Mouse (Mus musculus) CH12.LX (cell line): Measurements from ENCODE around the gene Fuk. TPM values are rescaled to one million over a fixed set of nuclear protein-coding genes. Genes with fewer than 3 reads are reported as not detected.

Source experiments
- DNase-seq: peaks from one replicate; pipeline ENCODE4 v3.0.0-alpha.2; 2013; ENCODE audit errors: extremely low read depth
- H3K27ac ChIP-seq: 2 replicates; pipeline ENCODE4 v1.5.1; 2012; ENCODE audit warnings: low read depth, mild to moderate bottlenecking, control low read depth, moderate library complexity; ENCODE audit not compliant: insufficient read depth
- H3K27me3 ChIP-seq: replicated peaks from 2 replicates; pipeline ENCODE3; 2012; ENCODE audit warnings: inconsistent platforms
- H3K36me3 ChIP-seq, 2 experiments: replicated peaks in 1 of 2; 2 replicates each; pipeline versions ENCODE3 to v1.6.1; 2012; ENCODE audit warnings: inconsistent platforms in 1 of 2, low read length in 1 of 2, mild to moderate bottlenecking in 1 of 2, mixed read lengths in 1 of 2, moderate library complexity in 1 of 2; ENCODE audit not compliant: control insufficient read depth in 1 of 2, insufficient read depth in 1 of 2
- H3K4me1 ChIP-seq, 2 experiments: 2 replicates each; pipeline ENCODE4 v1.6.1; 2012; ENCODE audit warnings: inconsistent platforms in 1 of 2, moderate library complexity in 1 of 2; ENCODE audit not compliant: insufficient read depth in 2 of 2, control insufficient read depth in 1 of 2
- H3K4me2 ChIP-seq: 2 replicates; pipeline ENCODE4 v1.6.1; 2012; ENCODE audit warnings: low read depth, mild to moderate bottlenecking, control low read depth; ENCODE audit not compliant: poor library complexity, insufficient read depth, severe bottlenecking
- H3K4me3 ChIP-seq, 3 experiments: fragments of 150-350 bp in 1 of 3; sonication (generic) in 1 of 3; replicated peaks in 1 of 3; 2 replicates each; pipeline versions ENCODE3 to v1.5.1; 2011 to 2012; ENCODE audit warnings: low read depth in 2 of 3, low read length in 2 of 3, mild to moderate bottlenecking in 2 of 3, moderate library complexity in 2 of 3, control low read depth in 1 of 3, improper control_type of control experiment in 1 of 3, inconsistent platforms in 1 of 3, mixed read lengths in 1 of 3; ENCODE audit not compliant: poor library complexity in 1 of 3
- H3K79me2 ChIP-seq: replicated peaks from 2 replicates; pipeline ENCODE4 v1.6.1; 2012; ENCODE audit warnings: mild to moderate bottlenecking, moderate library complexity; ENCODE audit not compliant: control insufficient read depth, poor library complexity, insufficient read depth, severe bottlenecking; ENCODE audit errors: extremely low read depth
- H3K9ac ChIP-seq: 2 replicates; pipeline ENCODE4 v1.6.1; 2012; ENCODE audit warnings: low read depth, mild to moderate bottlenecking, control low read depth, moderate library complexity; ENCODE audit not compliant: insufficient read depth
- H3K9me3 ChIP-seq: replicated peaks from 2 replicates; pipeline ENCODE3; 2012; ENCODE audit warnings: low read length, inconsistent platforms, mixed read lengths
- BHLHE40 ChIP-seq: IDR thresholded peaks from 2 replicates; pipeline ENCODE4 v1.6.1; 2011; ENCODE audit warnings: mild to moderate bottlenecking, low read depth, low read length, improper control_type of control experiment
- CHD1 ChIP-seq: IDR thresholded peaks from 2 replicates; pipeline ENCODE4 v1.6.1; 2012; ENCODE audit warnings: low read depth, low read length, improper control_type of control experiment, inconsistent platforms
- CHD2 ChIP-seq: IDR thresholded peaks from 2 replicates; pipeline ENCODE4 v1.6.1; 2011; ENCODE audit warnings: low read length, improper control_type of control experiment
- E2F4 ChIP-seq: IDR thresholded peaks from 2 replicates; pipeline ENCODE4 v1.6.1; 2011; ENCODE audit warnings: low read depth, low read length, improper control_type of control experiment; ENCODE audit not compliant: insufficient replicate concordance
- ELF1 ChIP-seq: IDR thresholded peaks from 2 replicates; pipeline ENCODE4 v1.6.1; 2014; ENCODE audit warnings: low read depth, mild to moderate bottlenecking, inconsistent platforms, low read length, improper control_type of control experiment
- ETS1 ChIP-seq: conservative IDR thresholded peaks from 2 replicates; pipeline ENCODE4 v1.6.1; 2012; ENCODE audit warnings: low read depth, mild to moderate bottlenecking, inconsistent platforms, low read length, improper control_type of control experiment, moderate library complexity
- IRF4 ChIP-seq: IDR thresholded peaks from 2 replicates; pipeline ENCODE4 v1.6.1; 2014; ENCODE audit warnings: low read depth, mild to moderate bottlenecking, inconsistent platforms, low read length, improper control_type of control experiment
- JUN ChIP-seq: IDR thresholded peaks from 2 replicates; pipeline ENCODE4 v1.6.1; 2011; ENCODE audit warnings: low read depth, mild to moderate bottlenecking, low read length, improper control_type of control experiment, moderate library complexity; ENCODE audit not compliant: insufficient read depth
- MAFK ChIP-seq: IDR thresholded peaks from 2 replicates; pipeline ENCODE4 v1.6.1; 2011; ENCODE audit warnings: low read length, improper control_type of control experiment; ENCODE audit not compliant: insufficient replicate concordance
- MAX ChIP-seq: IDR thresholded peaks from 2 replicates; pipeline ENCODE4 v1.6.1; 2011; ENCODE audit warnings: low read length, improper control_type of control experiment
- MAZ ChIP-seq: IDR thresholded peaks from 2 replicates; pipeline ENCODE4 v1.6.1; 2012; ENCODE audit warnings: low read depth, mild to moderate bottlenecking, inconsistent platforms, low read length, improper control_type of control experiment, moderate library complexity
- MEF2A ChIP-seq: IDR thresholded peaks from 2 replicates; pipeline ENCODE4 v1.6.1; 2014; ENCODE audit warnings: low read depth, mild to moderate bottlenecking, inconsistent platforms, low read length, improper control_type of control experiment, borderline replicate concordance
- MXI1 ChIP-seq: IDR thresholded peaks from 2 replicates; pipeline ENCODE4 v1.6.1; 2011; ENCODE audit warnings: mild to moderate bottlenecking, low read depth, low read length, improper control_type of control experiment
- MYC ChIP-seq: IDR thresholded peaks from 2 replicates; pipeline ENCODE4 v1.6.1; 2011; ENCODE audit warnings: low read depth, mild to moderate bottlenecking, improper control_type of control experiment, low read length
- NELFE ChIP-seq: IDR thresholded peaks from 2 replicates; pipeline ENCODE4 v1.6.1; 2011; ENCODE audit warnings: low read depth, low read length, improper control_type of control experiment
- NRF1 ChIP-seq: IDR thresholded peaks from 2 replicates; pipeline ENCODE4 v1.6.1; 2014; ENCODE audit warnings: low read depth, mild to moderate bottlenecking, inconsistent platforms, low read length, improper control_type of control experiment, moderate library complexity
- PAX5 ChIP-seq: IDR thresholded peaks from 2 replicates; pipeline ENCODE4 v1.6.1; 2012; ENCODE audit warnings: low read length, inconsistent platforms, mixed read lengths
- RAD21 ChIP-seq: IDR thresholded peaks from 2 replicates; pipeline ENCODE4 v1.6.1; 2011; ENCODE audit warnings: low read depth, mild to moderate bottlenecking, low read length, improper control_type of control experiment, moderate library complexity
- RCOR1 ChIP-seq: conservative IDR thresholded peaks from 2 replicates; pipeline ENCODE4 v1.6.1; 2012; ENCODE audit warnings: low read depth, mild to moderate bottlenecking, inconsistent platforms, low read length, improper control_type of control experiment
- SMC3 ChIP-seq: IDR thresholded peaks from 2 replicates; pipeline ENCODE4 v1.6.1; 2011; ENCODE audit warnings: low read depth, low read length, improper control_type of control experiment
- TBP ChIP-seq: conservative IDR thresholded peaks from 2 replicates; pipeline ENCODE4 v1.6.1; 2011; ENCODE audit warnings: low read depth, low read length, improper control_type of control experiment
- TCF12 ChIP-seq: IDR thresholded peaks from 2 replicates; pipeline ENCODE4 v1.6.1; 2014; ENCODE audit warnings: low read depth, mild to moderate bottlenecking, inconsistent platforms, low read length, improper control_type of control experiment
- UBTF ChIP-seq: IDR thresholded peaks from 2 replicates; pipeline ENCODE4 v1.6.1; 2012; ENCODE audit warnings: low read depth, mild to moderate bottlenecking, inconsistent platforms, low read length, improper control_type of control experiment, moderate library complexity
- USF2 ChIP-seq: conservative IDR thresholded peaks from 2 replicates; pipeline ENCODE4 v1.6.1; 2011; ENCODE audit warnings: low read depth, low read length, improper control_type of control experiment
- ZMIZ1 ChIP-seq: IDR thresholded peaks from 2 replicates; pipeline ENCODE4 v1.6.1; 2012; ENCODE audit warnings: low read depth, mild to moderate bottlenecking, inconsistent platforms, low read length, improper control_type of control experiment
- ZNF384 ChIP-seq: IDR thresholded peaks from 2 replicates; pipeline ENCODE4 v1.6.1; 2012; ENCODE audit warnings: low read depth, low read length, improper control_type of control experiment, inconsistent platforms
- dilution Hi-C: fragments of 300-500 bp; cut with MboI; formaldehyde crosslinking; loops from 2 replicates; pipeline ENCODE4 v1.14.3; 2020; ENCODE audit warnings: low sequenced_read_pairs; ENCODE audit not compliant: extremely low pct_unique_long_range_greater_than_20kb, extremely low pct_ligation_motif_present
- in situ Hi-C: fragments of 300-500 bp; cut with MboI; formaldehyde crosslinking; loops from 3 replicates; pipeline ENCODE4 v1.14.3; 2019; ENCODE audit warnings: low sequenced_read_pairs, low pct_ligation_motif_present, low pct_unique_long_range_greater_than_20kb, mixed read lengths
- polyA plus RNA-seq: library from polyadenylated mRNA; unstranded; fragments of >175 nt; gene quantifications from 2 replicates; pipeline ENCODE4 v1.2.1, GENCODE M21; 2012; ENCODE audit warnings: low read depth; ENCODE audit not compliant: insufficient read length
- total RNA-seq, 2 experiments: library from RNA; depleted of rRNA; stranded (reverse); fragments of 300-350 nt in 1 of 2; fragments of >200 nt in 1 of 2; gene quantifications; 2 replicates each; pipeline ENCODE4 v1.2.3; 2012 to 2014

Fuk gene
- total and polyA plus RNA-seq, 3 experiments, result 6.4 to 14.4 (median 6.8) TPM

- Histone ChIP-seq H3K27ac (no peak overlapping the region), H3K9me3 (no peaks in the 10 kb centered on the region), H3K4me2 (no peak overlapping the region), H3K9ac (no peak overlapping the region), H3K79me2 (no peaks in the 10 kb centered on the region), H3K27me3 (no peaks in the 10 kb centered on the region), H3K4me1 (peaks cover 0 to 7% of the 10 kb centered on the region in 2 experiments; a peak in 1 of 4 replicates), H3K4me3 (no peak overlapping the region), H3K36me3 (peaks cover 73 to 93% of the 10 kb centered on the region in 2 experiments)
- dilution Hi-C loops (no loop called here), in situ Hi-C loops (no loop called here)
- TF ChIP-seq RAD21 (no peak), RCOR1 (no peak), TBP (no peak), CHD2 (no peak), ZMIZ1 (no peak)
- no peak for DNase-seq
Observed at GRCm38 (mm10) chr8:110887551-110887950, 14.7 kb downstream of the Fuk start.

- Histone ChIP-seq H3K9ac (no peak overlapping the region), H3K27me3 (no peaks in the 10 kb centered on the region), H3K36me3 (peaks cover 79 to 96% of the 10 kb centered on the region in 2 experiments), H3K27ac (no peak overlapping the region), H3K9me3 (no peaks in the 10 kb centered on the region), H3K4me1 (peaks cover 0 to 7% of the 10 kb centered on the region in 2 experiments; a peak in 1 of 4 replicates), H3K79me2 (no peaks in the 10 kb centered on the region), H3K4me2 (no peak overlapping the region), H3K4me3 (no peak overlapping the region)
- dilution Hi-C loops, result no loop called here
- in situ Hi-C loops, result no loop called here
- TF ChIP-seq ELF1, result no peak
- no peak for TF ChIP-seq ETS1
- TF ChIP-seq TBP, result no peak
- TF ChIP-seq PAX5, result no peak
- TF ChIP-seq MAX, result no peak
- TF ChIP-seq TCF12, result no peak
- TF ChIP-seq USF2, result no peak
- TF ChIP-seq NRF1, result no peak
- no peak for TF ChIP-seq IRF4
- no peak for TF ChIP-seq CHD1
- no peak for TF ChIP-seq ZNF384
- TF ChIP-seq MAFK, result no peak
- DNase-seq, result no peak
Observed at GRCm38 (mm10) chr8:110886634-110887033, 15.7 kb downstream of the Fuk start.

DNA sequence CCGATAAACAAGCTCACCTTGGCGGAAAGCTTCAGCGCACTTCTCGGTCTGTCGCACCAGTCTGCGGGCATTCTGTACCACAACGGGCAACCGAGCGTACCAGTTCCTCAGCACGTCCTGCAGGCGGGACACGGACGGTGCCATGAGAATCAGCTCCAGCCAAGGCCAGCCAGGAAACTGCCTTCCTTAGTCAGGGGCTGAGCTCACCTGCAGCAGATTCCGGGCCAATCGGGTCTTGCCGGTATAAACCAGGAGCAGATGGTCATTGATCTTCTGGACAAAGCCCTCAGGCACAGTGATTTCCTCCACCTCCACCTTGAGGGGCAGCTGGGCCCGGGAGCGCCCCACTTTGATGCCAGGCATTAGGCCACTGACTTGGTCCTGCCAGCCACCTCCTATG lies 18.5 kb downstream of the Fuk start:
- H3K9me3 ChIP-seq, result no peaks in the 10 kb centered on the region
- H3K4me1 ChIP-seq, result peaks cover 0 to 7% of the 10 kb centered on the region in 2 experiments; a peak in 1 of 4 replicates
- no peak for DNase-seq
- no peak overlapping the region for H3K9ac ChIP-seq
- no peaks in the 10 kb centered on the region for H3K79me2 ChIP-seq
- no peak overlapping the region for H3K4me3 ChIP-seq
- in situ Hi-C loops, result no loop called here
- dilution Hi-C loops, result no loop called here
- no peak overlapping the region for H3K27ac ChIP-seq
- no peaks in the 10 kb centered on the region for H3K27me3 ChIP-seq
- TF ChIP-seq MYC (no peak), UBTF (no peak), SMC3 (no peak), TCF12 (no peak), RAD21 (no peak), NELFE (no peak), BHLHE40 (no peak), E2F4 (no peak), PAX5 (no peak), JUN (no peak), MEF2A (no peak), MAZ (no peak), MXI1 (no peak)
- peaks cover 90 to 98% of the 10 kb centered on the region in 2 experiments for H3K36me3 ChIP-seq
- H3K4me2 ChIP-seq, result no peak overlapping the region
